Mouse (Mus musculus): ENCODE results near the gene Tspan10. TPM values are rescaled to one million over a fixed set of nuclear protein-coding genes. Genes with fewer than 3 reads are reported as not detected.
A peak's percentile ranks its signal among the peaks of the same experiment; 100 is the strongest.
"Not testable (repeated sequence)": the region's sequence is repeated elsewhere in the genome, so short reads cannot be mapped to it uniquely, and the experiment has no call there.

The Tspan10 gene
- 0.54 and 0.61 TPM in 2 replicates for polyA plus RNA-seq (2012; rRNA removed)

DNA sequence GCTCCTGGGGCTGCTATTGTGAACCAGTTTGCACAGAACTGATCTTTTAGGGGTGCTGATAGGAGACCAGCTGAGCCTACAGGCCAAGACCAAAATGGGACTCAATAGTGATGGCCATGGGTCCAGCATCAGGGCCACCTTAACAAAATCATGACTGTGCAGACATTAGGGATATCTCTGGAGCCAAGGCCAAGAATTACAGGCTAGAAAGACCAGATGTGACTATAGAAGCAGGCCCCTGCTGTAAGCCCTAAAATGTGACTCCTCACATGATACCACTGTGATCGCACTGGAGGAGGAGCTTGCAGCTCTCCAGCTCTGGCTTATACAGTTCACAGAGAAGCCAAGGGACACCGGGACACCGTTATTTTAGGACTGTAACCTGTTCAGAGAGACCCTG lies at the start of gene Tspan10:
Tspan10 (plus strand) TSS at position 301 of the 400 bp plus-strand sequence.
- DNase-seq (ENCODE audit: extremely low spot score in 1 of 2, low spot score in 1 of 2): no peak

DNA sequence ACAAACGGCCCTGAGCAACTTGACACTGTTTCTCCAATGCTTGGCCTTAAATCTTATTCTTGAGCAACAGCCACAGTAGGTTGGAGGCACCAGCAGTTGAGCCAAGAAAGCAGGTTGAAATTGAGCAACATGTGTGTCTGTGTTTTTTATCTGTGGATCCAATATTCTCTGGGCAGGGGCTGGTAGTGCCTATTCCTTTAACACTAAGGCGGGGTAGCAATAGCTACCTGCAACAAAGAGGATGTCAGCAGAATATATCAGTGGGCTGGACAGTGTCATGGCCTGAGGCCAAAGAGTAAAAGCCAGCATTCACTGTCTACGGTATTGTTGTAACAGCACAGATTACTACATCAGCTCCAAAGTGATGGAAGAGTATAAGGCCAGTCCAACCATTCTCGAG lies 46.8 kb upstream of the Tspan10 start:
- DNase-seq (ENCODE audit: extremely low spot score in 1 of 2, low spot score in 1 of 2): no peak

DNA sequence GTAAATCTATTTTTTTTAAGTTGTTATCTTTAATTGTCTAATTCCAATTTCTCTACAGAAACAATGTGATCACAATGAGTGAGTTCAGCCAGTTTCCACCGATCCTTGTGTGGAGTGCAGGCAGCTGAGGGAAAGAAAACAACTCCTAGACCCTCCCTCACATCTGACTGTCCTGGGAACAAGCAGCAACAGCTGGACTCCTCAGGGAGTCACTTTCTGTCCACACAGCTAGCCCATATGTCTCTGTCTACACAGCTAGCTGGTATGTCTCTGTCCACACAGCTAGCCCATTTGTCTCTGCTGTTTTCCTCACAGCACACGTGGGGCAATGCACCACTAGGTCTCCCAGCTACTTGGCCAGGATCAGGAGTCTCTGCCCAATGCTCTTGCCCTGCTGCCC lies 44.8 kb upstream of the Tspan10 start:
- DNase-seq (ENCODE audit: extremely low spot score in 1 of 2, low spot score in 1 of 2): no peak

DNA sequence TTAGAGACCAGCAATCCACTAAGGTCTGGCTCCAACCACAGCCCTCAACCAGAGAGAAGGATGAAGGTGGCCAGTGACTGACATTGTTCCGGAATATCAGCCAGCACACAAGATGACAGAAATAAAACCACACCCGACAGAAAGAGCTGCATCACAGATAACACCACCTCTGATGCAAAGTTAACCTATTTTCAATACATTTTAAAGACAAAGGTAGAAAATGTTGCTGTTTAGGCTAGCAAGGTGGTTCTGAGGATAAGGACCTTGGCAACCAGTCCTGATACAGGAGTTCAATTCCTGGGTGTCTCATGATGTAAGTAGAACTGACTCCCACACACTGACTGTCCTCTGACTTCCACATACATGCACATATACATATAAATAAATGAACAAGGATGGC lies 43.1 kb upstream of the Tspan10 start:
- DNase-seq (ENCODE audit: extremely low spot score in 1 of 2, low spot score in 1 of 2): no peak

DNA sequence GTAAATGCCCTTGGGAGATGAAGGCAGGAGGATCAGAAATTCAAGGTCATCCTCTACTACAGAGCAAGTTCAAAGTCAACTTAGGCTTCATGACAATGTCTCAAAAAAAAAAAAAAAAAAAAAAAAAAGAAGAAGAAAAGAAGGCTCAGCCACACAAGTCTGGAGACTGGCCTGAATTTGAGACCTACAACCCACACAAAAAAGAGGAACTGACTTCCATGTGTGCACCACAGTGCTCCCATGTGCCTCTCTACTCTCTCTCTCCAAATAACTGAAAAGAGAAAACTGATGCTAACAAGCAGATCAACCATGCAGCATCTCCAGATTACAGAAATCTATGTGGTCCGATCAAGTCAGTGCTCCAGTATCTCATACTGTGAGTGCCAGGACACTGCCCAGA lies 37.6 kb upstream of the Tspan10 start:
- DNase-seq (ENCODE audit: extremely low spot score in 1 of 2, low spot score in 1 of 2): no peak

DNA sequence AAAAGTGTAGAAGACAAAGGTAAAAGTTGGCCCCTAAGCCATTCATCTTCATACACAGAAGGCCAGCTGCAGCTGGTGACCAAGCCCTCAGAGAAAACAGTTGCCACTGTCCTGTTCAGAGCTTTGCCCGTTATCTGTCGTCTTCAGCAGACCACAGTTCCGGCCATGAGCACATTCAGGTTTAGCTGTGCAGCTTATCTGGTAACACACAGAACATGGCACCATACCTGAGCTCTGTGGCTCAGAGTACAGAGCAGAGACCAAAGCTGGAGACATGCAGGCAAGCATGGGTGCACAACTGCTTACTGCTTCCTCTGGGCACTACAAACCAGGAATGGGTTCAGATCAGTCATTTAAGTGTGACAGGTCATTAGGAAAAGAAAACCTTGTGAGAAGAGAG lies 36.6 kb upstream of the Tspan10 start:
- no peak for DNase-seq (ENCODE audit: extremely low spot score in 1 of 2, low spot score in 1 of 2)

DNA sequence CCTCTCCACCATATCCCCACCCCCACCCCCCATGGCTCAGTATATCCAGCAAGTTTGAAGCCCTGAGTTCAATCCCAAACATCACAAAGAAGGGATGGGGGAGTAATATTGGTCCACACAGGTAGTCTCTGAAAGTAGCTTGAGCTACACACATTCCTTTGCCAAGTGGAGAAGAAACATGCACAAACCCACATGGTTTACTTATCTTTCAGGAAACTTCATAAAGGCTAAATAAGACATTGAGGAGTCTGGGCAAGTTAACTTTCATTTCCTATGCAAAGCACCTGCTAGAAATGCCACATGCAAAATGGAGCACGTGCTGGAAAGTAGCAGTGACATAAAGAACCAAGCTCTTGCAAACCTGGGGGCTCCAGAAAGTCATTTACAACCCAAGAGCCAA lies 36.0 kb upstream of the Tspan10 start:
- DNase-seq (ENCODE audit: extremely low spot score in 1 of 2, low spot score in 1 of 2): no peak

DNA sequence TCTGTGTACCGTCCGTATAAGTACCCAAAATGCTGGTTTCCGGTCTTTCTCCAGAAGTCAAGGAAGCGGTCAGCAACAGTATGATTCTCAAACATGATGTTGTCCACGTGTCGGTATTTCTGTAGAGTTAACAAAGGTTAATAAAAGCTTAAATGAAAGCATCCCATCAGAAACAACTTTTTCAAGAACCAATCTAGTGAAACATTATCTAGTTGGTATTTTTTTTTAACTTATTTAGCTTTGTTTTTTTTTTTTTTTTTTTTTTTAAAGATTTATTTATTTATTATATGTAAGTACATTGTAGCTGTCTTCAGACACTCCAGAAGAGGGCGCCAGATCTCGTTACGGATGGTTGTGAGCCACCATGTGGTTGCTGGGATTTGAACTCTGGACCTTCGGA lies 28.8 kb upstream of the Tspan10 start:
- DNase-seq (ENCODE audit: extremely low spot score in 1 of 2, low spot score in 1 of 2): not testable (repeated sequence)

DNA sequence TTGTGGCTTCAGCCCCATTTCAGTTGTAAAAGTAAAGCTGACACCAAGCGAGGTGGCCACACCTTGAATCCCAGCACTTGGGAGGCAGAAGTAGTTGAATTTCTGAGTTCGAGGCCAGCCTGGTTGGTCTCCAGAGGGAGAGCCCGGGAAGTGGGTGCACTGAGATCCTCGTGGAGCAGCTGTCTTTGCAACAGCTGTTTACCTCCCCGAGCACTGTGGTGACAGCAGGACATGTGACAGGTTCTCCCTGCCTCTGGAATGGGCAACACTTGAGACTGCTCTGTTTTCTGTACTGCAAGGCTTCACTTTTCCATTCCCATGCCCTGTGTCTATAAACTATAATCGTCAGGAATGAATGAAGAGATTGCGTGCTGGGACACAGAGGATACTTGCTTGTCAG lies 24.6 kb upstream of the Tspan10 start:
- DNase-seq (ENCODE audit: extremely low spot score in 1 of 2, low spot score in 1 of 2): no peak

DNA sequence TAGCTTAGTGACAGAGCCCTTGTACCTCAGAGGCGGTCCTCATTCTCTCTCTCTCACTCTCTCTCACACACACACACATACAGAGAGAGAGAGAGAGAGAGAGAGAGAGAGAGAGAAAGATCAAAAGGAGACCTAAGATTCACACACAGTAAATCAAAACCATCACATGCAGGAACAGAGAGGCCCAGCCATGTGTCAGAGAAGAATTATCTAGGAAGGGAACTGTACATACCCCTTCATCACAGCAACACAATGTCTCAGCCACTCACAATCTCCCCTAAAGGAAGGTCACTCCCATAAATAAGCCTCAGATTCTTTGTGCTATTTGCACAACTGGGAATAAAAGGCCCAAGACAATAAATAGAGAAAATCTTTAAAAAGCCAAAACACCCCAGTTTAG lies 23.9 kb upstream of the Tspan10 start:
- DNase-seq (ENCODE audit: extremely low spot score in 1 of 2, low spot score in 1 of 2): no peak

DNA sequence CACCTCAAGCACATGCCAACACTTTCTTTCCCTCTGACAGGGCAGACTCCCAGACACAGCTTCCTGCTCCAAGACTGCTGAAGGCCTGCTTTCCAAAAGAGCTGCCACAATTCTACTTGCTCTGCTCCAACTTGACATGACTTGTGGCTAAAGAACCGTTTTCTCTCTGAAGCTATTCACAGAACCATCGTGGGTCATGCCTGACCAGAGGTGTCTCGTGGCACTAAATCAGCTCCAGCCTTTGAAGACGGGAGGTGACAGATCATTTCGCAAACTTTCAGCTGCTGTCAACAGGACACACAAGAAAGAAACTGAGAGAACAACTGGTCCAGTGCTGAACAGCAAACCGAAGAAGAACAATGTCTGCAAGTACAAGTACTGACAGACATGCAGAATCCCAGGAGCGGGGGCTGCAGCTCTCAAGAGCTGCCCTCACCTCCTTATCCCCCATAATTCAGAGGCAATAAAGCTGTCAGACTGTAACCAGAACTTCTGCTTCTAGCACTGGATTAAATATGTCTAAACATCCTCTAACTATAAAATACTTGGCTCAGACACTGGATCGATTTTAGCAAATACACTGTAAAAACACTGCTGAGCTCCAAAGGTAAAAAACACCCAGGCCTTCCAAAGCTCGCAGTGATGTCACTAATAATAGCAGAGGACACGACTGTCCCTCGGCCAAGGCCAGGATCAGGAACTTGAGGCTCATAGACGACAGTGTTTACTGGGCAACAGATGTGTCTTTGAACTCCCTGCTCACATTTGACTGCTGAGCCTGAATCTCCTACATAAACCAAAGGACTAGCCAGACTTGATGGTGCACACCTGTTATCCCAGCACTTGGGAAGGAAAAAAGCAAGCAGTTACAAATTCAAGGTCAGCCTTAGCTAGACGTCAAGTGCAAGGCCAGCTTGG lies 19.5 kb upstream of the Tspan10 start:
- DNase-seq (ENCODE audit: extremely low spot score in 1 of 2, low spot score in 1 of 2): no peak

DNA sequence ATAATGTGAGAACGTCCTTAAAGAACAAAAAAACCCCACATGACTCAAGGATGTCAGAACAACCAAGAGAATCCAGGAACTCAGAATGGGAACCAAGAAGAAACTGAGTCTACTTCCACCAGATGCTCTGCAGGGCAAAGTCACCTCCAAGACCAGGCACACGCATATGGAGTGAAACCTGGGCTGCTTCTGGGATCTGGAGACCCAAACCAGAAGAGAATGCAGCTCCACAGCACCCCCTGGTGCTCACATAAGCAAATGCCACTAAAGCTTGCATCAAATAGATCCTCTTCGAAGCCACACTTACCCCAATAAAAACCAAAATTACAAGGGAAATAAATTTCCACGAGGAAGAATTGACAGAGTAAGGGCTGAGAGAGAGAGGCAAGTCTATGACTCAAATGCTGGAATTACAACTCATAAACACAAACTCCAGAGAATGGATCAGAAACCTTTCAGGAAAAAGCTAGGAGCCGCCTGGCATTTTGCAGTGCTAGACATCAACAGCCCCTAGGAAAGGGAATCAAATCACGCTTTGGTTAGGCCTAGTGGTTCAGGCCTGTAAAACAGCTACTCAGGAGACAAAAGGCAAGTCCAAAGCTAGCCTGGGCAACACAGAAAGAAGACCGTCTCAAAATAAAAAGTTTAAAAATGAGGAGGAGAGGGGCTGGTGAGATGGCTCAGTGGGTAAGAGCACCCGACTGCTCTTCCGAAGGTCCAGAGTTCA lies 18.7 kb upstream of the Tspan10 start:
- DNase-seq (ENCODE audit: extremely low spot score in 1 of 2, low spot score in 1 of 2): peak in 1 of 2 experiments; percentile 79

DNA sequence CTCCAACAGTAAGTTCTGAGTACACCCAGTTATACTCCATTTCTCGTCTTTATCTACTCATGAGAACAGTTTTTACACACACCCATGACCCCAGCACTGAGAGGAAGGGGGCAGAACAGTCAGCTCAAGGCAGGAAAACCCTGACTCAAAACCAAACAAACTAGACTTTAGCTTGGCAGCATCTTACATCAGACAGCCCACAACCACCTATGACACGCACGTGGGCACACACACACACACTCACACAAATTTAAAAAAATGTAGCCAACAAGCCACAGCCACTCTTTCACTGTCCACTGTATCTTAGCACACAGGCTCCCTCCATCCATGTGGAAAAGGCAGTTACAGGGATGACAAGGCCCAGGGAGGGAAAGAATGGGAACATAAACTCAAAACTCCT lies 15.7 kb upstream of the Tspan10 start:
- no peak for DNase-seq (ENCODE audit: extremely low spot score in 1 of 2, low spot score in 1 of 2)

DNA sequence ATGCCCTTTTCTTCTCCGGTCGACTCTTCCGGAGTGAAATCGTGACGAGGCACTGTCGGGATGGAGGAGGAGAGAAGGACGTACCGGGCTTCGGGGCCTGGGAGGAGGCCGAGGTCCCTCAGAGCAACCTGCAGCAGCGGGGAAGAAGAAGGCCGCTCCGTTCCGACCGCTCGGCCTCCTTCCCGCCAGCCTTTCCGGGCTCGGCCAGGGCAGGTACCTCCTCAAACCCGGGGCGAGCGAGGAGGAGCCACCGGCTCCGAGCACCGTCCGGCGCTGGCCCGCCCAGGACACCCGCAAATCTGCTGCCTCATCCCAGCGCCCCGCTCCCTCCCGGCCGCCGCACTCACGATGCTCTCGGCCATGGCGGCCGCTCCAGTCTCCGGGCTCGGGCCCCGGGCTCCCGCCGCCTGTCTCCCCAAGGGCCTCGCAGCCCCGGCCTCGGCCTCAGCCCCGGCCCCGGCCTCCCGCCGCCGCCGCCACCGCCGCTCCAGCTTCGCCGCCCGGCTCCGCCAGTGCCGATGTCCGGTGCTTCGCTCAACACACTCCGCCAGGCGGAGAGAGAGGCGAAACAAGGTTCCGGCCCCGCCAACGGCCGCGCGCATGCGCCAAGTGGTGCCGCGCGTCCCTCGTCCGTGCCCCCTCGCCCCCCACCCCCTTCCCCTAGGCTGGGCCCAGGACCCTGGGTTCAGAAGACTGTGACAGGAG lies 5.1 kb upstream of the Tspan10 start, which contains the start of gene Nploc4:
Nploc4 (minus strand) TSS at position 557 of the 705 bp plus-strand sequence.
- peak; percentile 29 to 91 for DNase-seq (ENCODE audit: extremely low spot score in 1 of 2, low spot score in 1 of 2)

DNA sequence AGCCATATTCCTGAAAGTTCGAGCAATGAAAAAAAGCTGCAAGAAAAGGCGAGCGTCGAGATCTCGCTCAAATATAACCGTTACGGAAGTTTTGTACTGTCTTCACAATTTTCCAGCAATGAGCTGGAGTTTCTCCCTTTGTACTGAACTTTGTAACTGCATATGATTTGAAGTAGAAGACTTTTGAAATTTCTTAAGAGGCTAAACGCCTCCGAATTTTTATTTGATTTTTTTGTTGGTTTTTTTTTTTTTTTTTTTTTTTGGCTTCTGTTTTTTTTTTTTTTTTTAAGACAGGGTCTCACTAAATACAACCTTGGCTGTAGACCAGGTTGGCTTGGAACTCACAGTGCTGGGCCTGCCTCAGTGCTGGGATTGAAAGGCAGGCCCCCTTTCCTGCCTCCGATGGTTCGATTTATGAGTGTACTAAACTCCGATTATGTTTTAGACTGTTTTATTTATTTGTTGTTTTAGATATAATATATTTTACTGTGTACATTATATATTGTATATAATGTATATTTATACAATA lies 4.5 kb upstream of the Tspan10 start:
- DNase-seq (ENCODE audit: extremely low spot score in 1 of 2, low spot score in 1 of 2): no peak

DNA sequence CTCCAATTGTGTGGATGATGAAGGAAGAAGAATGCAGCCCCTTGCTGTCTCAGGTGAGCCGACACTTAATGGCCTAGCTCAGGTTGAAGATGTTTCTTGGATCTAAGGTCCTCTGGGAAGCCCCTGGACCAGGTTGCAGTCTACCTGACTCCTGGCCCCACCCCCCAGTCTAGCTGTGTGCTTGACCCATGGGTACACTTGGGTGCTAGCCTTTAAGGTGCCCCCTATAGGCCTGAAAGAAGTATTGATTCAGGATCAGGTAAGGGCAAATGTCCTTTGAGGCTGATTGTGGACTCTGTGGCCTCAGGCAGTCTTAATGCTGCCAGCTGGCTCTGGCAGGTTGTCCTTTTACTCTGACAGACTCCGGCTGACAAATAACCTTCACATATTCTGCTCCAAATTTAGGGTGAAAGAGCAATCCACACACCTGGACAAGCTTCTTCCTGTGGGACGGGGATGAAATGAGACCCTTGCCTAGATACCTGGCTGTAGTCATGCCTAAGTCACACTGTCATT lies 379 bp downstream of the Tspan10 start:
- DNase-seq (ENCODE audit: extremely low spot score in 1 of 2, low spot score in 1 of 2): no peak

DNA sequence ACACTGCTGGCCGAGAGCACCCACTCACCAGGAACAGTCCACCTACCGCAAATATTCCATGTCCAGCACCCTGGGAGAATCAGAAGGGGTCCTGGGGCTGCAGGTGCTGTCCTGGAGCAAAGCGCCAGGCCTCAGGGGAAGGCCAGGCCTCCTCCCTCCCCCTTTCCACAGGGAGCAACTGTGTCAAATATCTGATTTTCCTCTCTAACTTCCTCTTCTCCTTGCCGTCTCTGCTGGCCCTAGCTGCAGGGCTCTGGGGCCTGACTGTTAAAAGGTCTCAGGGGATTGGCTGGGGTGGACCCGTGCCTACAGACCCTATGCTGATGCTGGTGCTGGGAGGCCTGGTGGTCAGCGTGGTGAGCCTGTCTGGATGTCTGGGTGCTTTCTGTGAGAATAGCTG lies 1.7 kb downstream of the Tspan10 start:
- no peak for DNase-seq (ENCODE audit: extremely low spot score in 1 of 2, low spot score in 1 of 2)

DNA sequence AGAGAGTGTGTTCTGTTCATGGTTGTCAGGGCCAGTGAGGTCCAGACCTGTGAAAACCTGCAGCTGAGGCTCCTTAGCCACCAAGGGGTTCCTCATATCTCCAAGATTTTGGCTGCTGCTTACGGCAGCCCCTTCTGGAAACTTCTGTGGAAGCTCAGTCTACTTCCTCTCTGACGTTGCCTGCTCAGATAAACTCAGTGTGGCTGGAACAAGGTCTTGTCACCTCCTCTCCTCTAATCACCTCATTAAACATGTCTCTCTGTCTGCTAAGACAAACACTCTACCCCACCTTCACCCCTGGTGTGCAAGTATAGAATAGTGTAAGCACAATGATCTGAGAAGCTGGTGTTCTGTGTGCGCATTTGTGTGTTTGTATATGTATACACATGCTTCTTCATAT lies 3.0 kb downstream of the Tspan10 start:
- no peak for DNase-seq (ENCODE audit: extremely low spot score in 1 of 2, low spot score in 1 of 2)

DNA sequence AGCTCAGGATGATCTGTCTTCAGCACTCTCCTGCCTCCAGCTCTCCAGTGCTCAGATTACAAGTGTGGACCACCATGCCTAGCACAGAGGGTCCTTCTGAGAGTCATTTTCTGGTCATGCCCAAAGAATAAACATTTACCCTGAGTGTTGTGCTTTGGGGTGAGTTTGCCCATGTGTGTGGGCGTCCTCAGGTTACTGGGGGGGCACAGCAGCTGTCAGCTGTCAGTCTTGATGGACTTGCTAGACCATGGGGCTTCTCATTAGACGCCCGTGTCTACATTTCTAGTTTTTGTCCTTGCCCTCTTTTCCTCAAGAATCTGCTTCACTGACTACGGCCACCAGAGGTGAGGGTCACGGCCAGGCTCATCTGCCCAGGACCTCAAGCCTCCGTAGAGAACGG lies 4.7 kb downstream of the Tspan10 start:
- DNase-seq (ENCODE audit: extremely low spot score in 1 of 2, low spot score in 1 of 2): no peak

DNA sequence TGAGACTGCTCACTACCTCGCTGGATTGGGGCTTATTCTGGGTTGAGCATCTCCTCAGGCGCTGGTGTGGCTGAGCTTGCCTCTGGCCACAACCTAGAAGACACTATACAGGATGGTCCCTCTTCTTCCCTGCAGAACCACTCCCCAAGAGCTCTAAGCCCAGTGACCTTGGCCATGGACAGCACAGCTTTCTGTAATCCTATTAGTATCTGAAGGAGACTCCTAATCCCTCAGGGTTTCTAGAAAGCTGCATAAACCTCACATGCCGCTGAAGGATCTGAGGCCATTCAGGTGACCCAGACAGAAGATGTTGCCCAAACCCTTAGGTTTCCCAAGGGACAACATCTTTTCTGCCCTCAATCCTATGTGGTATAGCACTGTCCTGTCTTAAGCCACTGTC lies 9.8 kb downstream of the Tspan10 start:
- DNase-seq (ENCODE audit: extremely low spot score in 1 of 2, low spot score in 1 of 2): no peak

DNA sequence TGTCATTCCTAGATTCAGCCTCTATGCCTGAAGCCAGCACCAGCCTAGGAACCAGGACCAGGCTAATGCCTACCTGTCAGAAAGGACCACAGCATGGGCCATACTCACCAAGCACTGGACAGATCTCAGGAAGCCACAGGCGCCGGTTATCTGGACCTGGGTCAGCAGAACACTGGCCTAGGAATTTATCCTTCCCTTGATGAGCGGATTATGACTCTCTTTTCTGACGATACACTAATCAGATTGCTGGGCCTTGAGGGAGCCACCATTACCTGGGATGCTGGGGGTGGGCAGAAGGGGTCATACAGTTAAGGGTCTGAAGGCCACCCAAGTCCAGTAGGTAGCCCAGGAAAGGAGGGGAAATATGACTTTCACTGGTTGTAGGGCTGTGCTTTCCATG lies 10.9 kb downstream of the Tspan10 start, which contains the start of gene Pde6g:
Pde6g (minus strand) TSS at position 195 of the 400 bp plus-strand sequence.
- DNase-seq (ENCODE audit: extremely low spot score in 1 of 2, low spot score in 1 of 2): no peak

All from frontal cortex, adult 2 months (tissue).